Mouse (Mus musculus) layer of hippocampus, adult 2 months (tissue): ENCODE results near the gene Slc34a2. TPM values are rescaled to one million over a fixed set of nuclear protein-coding genes. Genes with fewer than 3 reads are reported as not detected.

Source experiments
- DNase-seq, 2 experiments: peaks; one replicate each; pipeline ENCODE4 v3.0.0; 2022; ENCODE audit warnings: low spot score in 2 of 2
- H3K27ac ChIP-seq: fragments of 200-600 bp; 2 replicates; pipeline ENCODE4 v1.8.1; 2022
- H3K4me3 ChIP-seq: fragments of 200-600 bp; 2 replicates; pipeline ENCODE4 v1.8.1; 2022; ENCODE audit warnings: mild to moderate bottlenecking
- CTCF ChIP-seq: fragments of 200-600 bp; conservative IDR thresholded peaks from 2 replicates; pipeline ENCODE4 v1.8.1; 2022; ENCODE audit warnings: antibody characterized with exemption, mild to moderate bottlenecking, moderate library complexity
- total RNA-seq, 2 experiments: library from RNA; stranded (reverse); gene quantifications; 2 replicates each; pipeline ENCODE4 v1.2.3; 2021

Slc34a2 gene
- total RNA-seq, 2 experiments from 2014 or later = not detected

DNA sequence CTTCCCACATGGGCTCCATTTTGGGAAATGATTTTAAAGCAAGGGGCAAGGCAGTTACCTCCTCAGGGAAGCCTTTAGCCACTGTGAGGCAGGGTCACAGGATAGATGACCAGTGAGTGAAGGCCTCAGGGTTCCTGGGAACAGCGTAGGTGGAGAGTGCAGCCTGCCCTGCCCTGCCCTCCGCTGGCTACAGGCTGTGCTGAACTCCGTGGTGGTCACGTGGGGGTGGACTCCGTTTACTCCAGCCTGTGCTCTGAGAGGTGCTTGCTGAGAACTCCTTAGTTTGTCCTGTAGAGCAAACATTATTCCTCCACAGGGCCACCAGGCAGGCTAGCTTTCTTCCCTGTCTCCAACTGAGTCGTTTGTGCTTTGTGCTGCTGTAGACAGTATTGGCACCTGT, 10.1 kb downstream of the Slc34a2 start:
- TF ChIP-seq CTCF = no peak
- H3K4me3 ChIP-seq = no peak overlapping the region
- no peak for DNase-seq
- H3K27ac ChIP-seq = no peak overlapping the region

DNA sequence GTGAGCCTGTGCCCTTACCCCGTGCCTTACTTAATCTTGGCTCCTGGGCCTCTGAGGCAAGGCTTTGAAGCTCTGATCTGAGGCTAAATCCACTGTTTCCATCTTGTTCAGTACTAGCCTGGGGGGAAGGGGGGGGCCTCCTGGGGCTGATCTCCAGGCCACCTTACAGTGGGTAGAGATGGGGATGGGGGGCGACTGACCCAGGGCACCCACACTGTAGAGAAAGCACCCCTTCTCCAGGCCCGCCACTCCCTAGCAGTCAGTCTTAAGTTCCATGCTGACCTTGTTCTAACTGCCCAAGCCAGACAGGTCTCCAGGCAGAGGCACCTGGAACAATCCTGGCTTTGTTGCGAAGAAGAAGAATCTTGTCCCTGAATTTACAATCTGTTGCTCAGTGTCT, 10.7 kb downstream of the Slc34a2 start:
- no peak for TF ChIP-seq CTCF
- Histone ChIP-seq H3K4me3 (no peak overlapping the region), H3K27ac (no peak overlapping the region)
- DNase-seq = no peak

DNA sequence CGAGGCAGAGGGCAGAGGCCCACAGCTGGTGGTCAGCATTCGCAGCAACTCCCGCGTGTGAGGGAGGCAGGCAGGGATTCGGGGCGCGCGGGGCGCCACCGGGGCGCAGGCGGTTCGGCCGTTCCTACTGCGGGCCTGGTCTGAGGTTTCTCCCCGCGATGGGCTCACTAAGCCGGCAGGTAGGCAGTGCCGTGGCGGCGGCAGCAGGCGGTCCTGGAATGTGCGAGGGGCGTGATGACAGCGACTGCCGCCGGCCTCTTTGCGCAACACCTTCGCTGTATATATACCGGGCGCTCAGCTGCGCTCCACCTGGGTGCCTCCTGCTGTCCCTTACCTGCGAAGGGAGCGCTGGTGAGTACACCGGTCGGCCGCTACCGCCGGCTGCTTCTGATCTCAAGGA, 11.2 kb downstream of the Slc34a2 start:
- no peak for TF ChIP-seq CTCF
- no peak for DNase-seq
- no peak overlapping the region for H3K27ac ChIP-seq
- no peak overlapping the region for H3K4me3 ChIP-seq

DNA sequence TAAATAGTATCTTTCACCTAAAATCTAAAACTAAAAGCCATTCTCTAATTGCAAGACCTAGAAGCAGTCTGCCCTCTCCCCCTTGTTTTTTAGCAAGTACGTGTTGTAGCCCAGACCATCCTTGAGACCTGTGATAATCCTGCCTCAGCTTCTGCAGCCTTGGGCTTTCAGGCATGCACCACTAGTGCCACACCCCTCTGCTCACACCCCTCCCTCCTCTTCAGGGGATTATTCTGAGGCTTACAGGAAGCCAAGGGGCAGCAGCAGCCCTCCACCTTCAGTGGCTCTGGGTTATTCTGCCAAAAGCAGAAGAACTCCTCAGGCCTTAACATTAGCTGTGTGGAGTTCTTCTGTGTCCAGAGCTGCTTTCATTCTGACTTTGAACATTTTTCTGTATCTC, 13.1 kb downstream of the Slc34a2 start:
- no peak for DNase-seq
- H3K4me3 ChIP-seq = no peak overlapping the region
- TF ChIP-seq CTCF = no peak
- H3K27ac ChIP-seq = no peak overlapping the region

DNA sequence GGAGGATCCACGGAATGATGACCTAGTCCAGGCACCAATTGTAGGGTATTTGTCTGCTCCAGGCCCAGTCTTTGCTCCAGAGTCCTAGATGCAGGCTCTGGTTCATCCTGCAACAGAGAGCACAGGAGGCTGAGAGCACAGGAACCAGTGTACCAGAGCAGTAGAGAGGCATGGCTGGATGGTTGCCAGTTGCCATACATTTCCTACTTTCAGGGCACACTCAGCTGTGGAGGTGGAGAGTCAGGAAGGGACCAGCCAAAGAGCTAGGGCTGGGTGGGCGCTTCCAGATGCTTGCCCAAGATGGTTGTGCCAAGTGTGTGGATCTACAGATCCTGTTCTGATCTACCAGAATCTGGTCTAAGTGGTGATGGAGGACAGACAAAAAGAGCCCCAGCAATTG, 15.4 kb downstream of the Slc34a2 start:
- DNase-seq = no peak
- TF ChIP-seq CTCF = no peak

DNA sequence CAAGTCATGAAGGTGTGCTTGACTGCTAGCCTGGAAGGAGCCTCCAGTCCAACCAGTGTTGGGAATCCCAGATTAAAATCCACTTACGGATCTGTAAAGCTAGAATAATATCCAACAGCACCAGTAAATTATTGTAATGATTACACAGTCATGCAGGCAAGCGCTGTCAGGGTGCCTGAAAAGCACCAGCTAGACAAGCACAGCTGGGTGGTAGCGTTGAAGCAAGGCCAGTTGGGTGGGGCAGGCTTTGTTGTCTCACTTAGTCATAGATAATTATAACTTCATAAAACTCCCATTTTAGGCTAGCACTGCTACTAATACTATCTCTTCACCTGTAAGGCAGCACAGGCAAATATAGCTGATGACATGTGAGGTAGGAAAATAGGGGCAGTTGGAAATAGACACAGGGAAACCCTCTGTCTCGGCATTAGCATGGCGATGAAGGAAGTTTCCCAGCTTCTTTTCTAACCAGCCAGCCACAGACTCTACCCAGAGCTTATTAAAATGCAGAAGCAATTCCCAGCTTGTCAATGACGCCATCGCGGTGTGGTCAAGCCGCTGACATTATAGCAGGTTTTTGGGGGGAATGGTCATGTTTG, 23.8 kb downstream of the Slc34a2 start:
- TF ChIP-seq CTCF = no peak
- no peak overlapping the region for H3K27ac ChIP-seq
- no peak for DNase-seq
- H3K4me3 ChIP-seq = no peak overlapping the region

More for the DNA sequence above, 15.4 kb downstream of the Slc34a2 start:
- Histone ChIP-seq H3K27ac (no peak overlapping the region), H3K4me3 (no peak overlapping the region)

DNA sequence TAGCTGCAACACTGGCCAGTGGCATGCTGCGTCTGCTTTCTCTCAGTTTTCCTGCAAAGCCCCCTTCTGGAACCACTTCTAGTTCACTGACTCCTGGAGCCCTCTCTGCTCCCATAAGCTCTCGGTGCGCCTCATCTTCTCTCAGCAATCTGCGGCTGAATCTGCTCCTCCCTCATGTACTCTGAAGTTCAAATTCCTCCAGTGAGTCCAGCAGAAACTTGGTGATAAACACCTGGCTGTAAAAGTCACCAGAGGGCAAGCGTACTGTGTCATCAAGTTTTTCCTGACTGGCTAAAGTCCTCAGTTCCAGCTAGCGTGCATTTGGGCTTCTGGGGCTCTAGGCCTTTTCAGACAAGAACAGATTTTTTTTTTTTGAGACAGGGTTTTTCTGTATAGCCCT, 36.7 kb downstream of the Slc34a2 start:
- no peak overlapping the region for H3K27ac ChIP-seq
- no peak for TF ChIP-seq CTCF

DNA sequence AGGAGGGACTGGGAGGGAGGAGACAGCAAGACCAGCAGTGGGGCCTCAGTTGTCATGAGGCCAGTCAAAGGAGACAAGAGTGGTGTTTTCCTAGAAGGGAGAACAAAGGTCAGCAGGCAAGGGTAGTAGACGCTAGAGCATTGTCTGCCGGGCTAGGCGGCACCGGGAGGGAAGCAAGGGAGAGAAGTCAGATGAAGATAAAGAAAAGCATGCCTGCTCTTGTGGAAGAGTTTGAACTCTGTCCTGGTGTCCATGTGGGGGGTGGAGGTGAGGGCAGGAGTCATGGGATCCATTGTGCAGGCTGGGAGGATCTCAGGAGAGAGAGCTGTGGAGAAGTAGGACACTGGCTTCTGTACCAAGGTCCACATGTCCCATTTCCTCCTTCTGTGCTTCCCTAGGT, 40.6 kb downstream of the Slc34a2 start:
- no peak overlapping the region for H3K4me3 ChIP-seq
- H3K27ac ChIP-seq = no peak overlapping the region
- no peak for TF ChIP-seq CTCF
- DNase-seq = no peak

More for the DNA sequence above, 36.7 kb downstream of the Slc34a2 start:
- DNase-seq = no peak
- no peak overlapping the region for H3K4me3 ChIP-seq

DNA sequence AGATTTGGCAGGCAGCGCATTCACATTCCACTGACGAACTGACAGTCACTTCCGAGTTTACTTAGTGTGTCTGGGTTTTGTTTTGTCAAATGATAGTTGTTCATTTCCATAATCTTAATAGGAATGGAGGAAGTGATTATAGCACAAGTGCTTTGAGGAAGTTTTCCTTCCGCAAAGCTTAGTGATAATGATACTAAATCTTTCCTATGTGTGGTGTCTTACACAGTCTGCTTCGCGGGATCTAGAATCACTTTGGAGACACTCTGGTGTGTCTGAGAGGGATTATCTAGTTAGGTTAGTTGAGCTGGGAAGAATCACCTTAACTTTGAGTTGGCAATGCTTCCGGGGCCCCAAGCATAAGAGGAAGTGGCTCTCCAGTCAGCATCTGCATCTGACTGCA, 49.6 kb downstream of the Slc34a2 start:
- no peak overlapping the region for H3K4me3 ChIP-seq
- DNase-seq = no peak

DNA sequence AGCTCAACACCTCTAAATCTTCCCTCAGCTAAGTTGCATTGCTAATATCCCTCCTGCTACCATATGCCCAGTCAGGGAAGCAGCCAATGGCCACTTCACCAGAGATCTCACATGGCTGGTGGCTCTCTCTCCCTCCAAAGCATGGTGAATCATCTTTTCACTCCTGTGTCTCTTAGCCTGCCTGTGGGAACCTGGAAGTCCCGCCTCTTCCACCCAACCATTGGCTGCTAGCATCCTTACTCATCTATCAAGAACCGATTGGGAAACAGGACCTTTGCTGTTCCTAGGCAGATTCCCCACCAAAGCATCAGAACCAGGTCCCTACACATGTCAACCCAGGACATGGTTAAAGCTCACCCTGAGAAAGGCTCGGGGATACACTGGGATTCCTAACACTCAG, 53.5 kb downstream of the Slc34a2 start:
- no peak overlapping the region for H3K27ac ChIP-seq
- no peak overlapping the region for H3K4me3 ChIP-seq
- no peak for TF ChIP-seq CTCF
- no peak for DNase-seq

More for the DNA sequence above, 49.6 kb downstream of the Slc34a2 start:
- TF ChIP-seq CTCF = no peak
- no peak overlapping the region for H3K27ac ChIP-seq

DNA sequence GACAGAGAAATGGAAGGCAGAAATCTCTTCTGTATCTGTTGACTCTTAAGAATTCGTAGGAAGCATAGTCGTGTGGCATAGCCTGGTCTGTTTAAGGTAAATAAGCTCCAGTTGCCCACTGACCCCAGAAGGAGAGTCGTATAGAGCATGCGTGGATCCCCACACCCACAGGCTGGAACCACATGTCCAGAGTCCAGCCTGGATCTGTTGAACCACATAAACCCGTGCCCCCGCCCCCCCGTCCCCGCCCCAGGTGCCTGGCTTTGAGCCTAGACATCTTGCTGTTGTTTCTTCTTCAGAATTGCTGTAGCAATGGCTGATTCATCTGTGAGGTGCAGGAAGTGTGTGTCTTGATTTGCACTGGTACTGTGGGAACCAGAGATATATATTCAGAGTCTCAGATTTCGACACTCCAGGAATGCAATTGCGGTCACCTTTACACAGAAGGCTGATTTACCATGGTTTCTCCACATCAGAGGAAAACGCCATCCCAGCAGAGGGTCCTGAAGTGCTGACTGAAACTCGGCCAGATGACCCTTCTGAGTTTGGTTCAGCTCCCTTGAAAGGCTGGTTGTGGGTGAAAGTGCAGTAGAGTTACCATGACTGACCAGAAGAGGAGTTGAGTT, 64.1 kb downstream of the Slc34a2 start:
- Histone ChIP-seq H3K27ac (no peak overlapping the region), H3K4me3 (no peak overlapping the region)
- DNase-seq = no peak
- no peak for TF ChIP-seq CTCF

DNA sequence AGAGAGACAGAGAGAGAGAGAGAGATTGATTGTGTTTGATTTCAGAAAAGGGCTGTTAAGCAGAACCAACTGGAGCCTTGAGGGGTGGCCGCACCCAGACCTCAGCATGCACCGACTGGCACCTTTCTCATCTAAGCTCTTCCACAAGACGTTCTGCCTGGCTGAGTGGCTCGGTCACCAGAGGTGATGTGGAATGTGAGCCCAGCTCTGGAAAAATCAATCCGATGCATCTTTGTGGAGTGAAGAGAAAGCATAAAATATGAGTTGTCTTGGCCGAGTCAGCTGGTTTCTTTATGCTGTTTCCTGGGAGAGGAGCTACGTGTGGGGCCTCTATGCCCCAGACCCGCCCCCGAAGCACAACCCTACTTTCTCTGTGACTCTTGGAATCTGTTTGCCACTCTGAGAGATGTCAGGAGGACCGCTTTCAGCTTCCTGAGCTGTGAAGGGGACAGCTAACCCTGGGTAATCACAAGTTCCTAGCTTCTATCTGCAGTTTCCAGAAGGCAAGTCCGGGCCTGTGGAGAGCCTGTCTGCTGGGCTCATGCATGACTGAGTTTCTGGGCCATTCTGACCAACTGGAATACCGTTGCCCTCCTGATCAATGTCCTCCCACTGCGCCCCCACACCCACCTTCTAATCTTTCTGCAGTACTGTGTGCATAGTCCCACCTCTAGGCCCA, 66.4 kb downstream of the Slc34a2 start:
- TF ChIP-seq CTCF = no peak
- no peak for DNase-seq
- no peak overlapping the region for H3K27ac ChIP-seq
- H3K4me3 ChIP-seq = no peak overlapping the region

DNA sequence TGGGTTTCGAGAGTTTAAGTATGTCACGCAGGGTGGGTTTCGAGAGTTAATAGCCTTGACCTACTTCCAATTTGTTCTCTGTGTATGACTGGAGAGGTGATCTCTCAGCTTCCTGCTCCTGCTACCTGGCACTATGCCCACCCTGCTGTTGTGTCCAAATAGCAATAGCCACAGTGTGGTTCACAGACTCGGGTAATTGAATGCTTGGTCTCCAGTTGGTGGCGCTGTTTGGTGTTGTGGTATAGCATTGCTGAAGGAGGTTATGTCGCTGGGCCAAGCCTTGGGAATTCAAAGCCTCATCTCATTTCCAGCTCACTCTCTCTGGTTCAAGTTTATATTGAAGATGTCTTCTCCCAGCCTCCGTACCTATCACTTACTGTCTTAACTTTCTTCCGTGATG, 67.8 kb downstream of the Slc34a2 start:
- TF ChIP-seq CTCF = peak; percentile 47

DNA sequence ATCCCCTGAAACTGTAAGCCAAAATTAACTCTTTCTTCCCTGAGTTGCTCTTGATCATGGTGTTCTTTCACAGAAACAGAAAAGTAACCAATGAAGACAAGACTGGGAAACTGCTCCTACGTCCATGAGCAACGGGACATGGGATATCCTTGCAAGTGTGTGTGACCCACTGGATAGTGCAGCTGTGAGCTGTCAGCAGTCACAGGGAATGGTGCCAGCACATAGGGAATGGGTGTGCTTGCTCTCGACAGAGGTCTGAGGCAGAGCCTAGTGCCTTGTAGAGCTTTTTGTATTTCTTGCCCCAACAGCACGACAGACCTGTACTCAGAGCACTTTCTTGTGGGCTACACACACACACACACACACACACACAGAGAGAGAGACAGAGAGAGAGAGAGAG, 68.2 kb downstream of the Slc34a2 start:
- H3K27ac ChIP-seq = no peak overlapping the region
- DNase-seq = no peak
- no peak for TF ChIP-seq CTCF
- no peak overlapping the region for H3K4me3 ChIP-seq

More for the DNA sequence above, 67.8 kb downstream of the Slc34a2 start:
- Histone ChIP-seq H3K4me3 (no peak overlapping the region), H3K27ac (no peak overlapping the region)
- DNase-seq = no peak
